Mouse (Mus musculus) liver, embryonic 14 days (tissue): ENCODE results near the gene Olfr368. TPM values are rescaled to one million over a fixed set of nuclear protein-coding genes. Genes with fewer than 3 reads are reported as not detected.

Source experiments
- polyA plus RNA-seq: library from polyadenylated mRNA; depleted of rRNA; stranded (reverse); fragments of >200 nt; gene quantifications from 2 replicates; pipeline ENCODE4 v1.2.3, GENCODE M21; 2012; rRNA removed

Olfr368 gene
- polyA plus RNA-seq: not detected in 2 replicates

DNA sequence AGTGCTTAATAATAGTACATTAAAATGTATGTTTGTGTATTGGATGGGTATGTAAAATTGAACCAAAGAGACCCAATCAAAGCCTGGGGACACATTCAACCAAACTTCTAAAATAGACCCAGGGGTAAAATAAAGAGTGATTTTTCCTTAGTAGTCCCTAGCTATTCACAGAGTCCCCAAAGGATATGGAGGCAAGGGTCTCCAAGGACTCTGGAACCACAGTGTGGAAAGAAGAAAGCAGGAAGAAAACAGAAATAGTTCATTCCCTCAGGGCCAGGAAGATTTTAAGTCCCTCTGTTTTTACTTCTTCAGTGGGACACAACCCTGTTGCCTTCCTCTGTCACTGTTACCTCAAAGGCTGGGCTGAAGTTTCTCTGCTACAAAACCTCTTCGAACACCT is at the start of gene Olfr368:
TSS of gene Olfr368 (plus strand) at position 301 of the 400 bp plus-strand sequence.

DNA sequence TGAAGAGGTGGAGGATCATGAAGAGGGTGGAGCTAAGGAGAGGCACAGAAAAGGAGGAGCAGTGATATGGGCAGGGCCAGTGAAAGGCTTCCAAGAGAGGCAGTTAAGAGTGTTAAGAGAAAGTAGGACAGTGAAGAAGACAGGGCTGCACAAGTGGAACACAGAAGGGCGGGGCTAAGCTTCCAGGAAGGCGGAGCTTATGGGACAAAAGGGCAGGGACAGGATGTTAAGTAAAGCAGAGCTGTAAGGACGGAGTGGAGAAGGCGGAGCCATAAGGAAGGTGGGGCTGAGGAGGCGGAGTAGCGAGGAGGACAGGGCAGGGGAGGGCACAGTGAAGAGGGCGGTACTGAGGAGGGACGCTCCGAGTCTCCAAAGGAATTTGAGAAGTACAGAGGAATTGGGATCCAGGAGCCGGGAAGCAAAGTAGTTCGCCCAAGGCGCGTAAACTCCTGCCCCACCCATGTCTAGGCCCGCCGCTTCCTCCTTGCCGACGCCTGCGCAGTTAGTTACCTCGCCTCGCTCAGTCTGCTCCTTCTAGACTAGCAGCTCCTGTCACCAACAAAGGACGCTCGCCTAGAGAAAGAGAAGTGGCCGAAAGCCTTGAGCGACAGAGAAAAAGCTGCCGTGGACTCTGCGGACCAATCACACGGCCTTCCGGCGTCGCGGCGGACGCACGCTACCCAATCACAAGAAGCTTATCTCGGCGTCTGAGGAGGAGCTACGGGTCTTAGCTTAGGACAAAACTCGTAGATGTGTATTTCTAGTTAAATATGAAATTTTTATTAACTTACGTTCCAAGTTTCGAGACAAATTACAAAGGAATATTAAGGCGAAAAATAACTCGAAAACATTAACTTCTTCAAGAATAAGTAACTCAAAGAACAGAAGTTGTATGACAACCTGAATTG is 32.6 kb downstream of the Olfr368 start, which contains the start of gene Pdcl:
TSS of gene Pdcl (minus strand) at position 700 of the 908 bp plus-strand sequence.

Other genes starting within 250 kb of the Olfr368 start
- not detected in 2 replicates for gene Olfr361, start 237.2 kb upstream of the Olfr368 start, polyA plus RNA-seq
- not detected in 2 replicates for gene Olfr362, start 208.6 kb upstream of the Olfr368 start, polyA plus RNA-seq
- not detected in 2 replicates for gene Olfr364-ps1, start 187.2 kb upstream of the Olfr368 start, polyA plus RNA-seq
- gene Olfr365, start 138.3 kb upstream of the Olfr368 start, polyA plus RNA-seq: not detected in 2 replicates
- gene Olfr366, start 114.9 kb upstream of the Olfr368 start, polyA plus RNA-seq: not detected in 2 replicates
- gene Pdcl, start 32.8 kb downstream of the Olfr368 start, polyA plus RNA-seq: 6.9 and 7.5 TPM in 2 replicates
- gene Rc3h2, start 96.4 kb downstream of the Olfr368 start, polyA plus RNA-seq: 4.3 and 4.7 TPM in 2 replicates
- 2.1 and 2.3 TPM in 2 replicates for gene Zbtb26, start 116.6 kb downstream of the Olfr368 start, polyA plus RNA-seq
- 3.8 and 5.0 TPM in 2 replicates for gene Zbtb6, start 116.7 kb downstream of the Olfr368 start, polyA plus RNA-seq
- 5.8 and 6.1 TPM in 2 replicates for gene Rabgap1, start 116.8 kb downstream of the Olfr368 start, polyA plus RNA-seq
- 0.03 TPM in 2 replicates for gene Gpr21, start 189.8 kb downstream of the Olfr368 start, polyA plus RNA-seq